Mouse (Mus musculus): ENCODE data around the gene Ip6k1.

DNA sequence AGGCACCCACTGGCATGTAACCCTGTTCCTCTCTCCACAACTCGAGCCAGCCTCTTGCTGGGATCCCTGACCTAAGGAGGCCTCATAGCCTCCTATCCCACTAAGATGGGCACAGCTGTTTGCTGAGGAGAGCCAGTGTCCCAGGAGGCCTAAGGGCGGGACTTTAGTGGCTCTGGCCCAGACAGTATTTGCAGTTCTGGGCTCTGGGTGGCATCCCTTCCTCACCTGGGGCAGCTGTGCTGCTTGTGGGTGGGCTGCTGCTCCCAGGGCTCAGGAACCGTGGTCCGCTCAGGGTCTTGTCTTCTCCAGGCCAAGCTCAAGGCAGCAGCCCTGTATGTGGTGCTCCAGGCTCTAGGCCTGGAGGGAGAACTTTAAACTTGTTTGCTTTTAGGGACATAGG lies 44.3 kb downstream of the Ip6k1 start:
- TF ChIP-seq CTCF (IDR thresholded peaks at IDR 0.05; ENCODE audit: low read depth) = no peak
- no peak for TF ChIP-seq EP300 (IDR thresholded peaks at IDR 0.05; ENCODE audit: low read depth)
